Mouse (Mus musculus): ENCODE data around the gene Grid2. TPM values are rescaled to one million over a fixed set of nuclear protein-coding genes. Genes with fewer than 3 reads are reported as not detected.

Grid2 gene
- total RNA-seq, 2 experiments from 2014 or later, result 13.0 to 14.4 TPM

GRCm38 (mm10) chr6:64728499-64729198 is 1473.0 kb downstream of the Grid2 start, which contains the start of gene Atoh1:
Gene Atoh1, plus strand, starts transcription at chr6:64729125.
- no peak for DNase-seq (ENCODE audit: low spot score in 2 of 2)

- no peak for DNase-seq (ENCODE audit: low spot score in 2 of 2)
These were observed 1473.7 kb downstream of the Grid2 start for GRCm38 (mm10) chr6:64729231-64730011.

- DNase-seq (ENCODE audit: low spot score in 2 of 2), result no peak
These were observed 1474.4 kb downstream of the Grid2 start for GRCm38 (mm10) chr6:64730030-64730429.

- DNase-seq (ENCODE audit: low spot score in 2 of 2), result no peak
These were observed 1474.9 kb downstream of the Grid2 start for GRCm38 (mm10) chr6:64730506-64731020.

GRCm38 (mm10) chr6:64731126-64731525 is 1475.5 kb downstream of the Grid2 start:
- DNase-seq (ENCODE audit: low spot score in 2 of 2), result no peak

- no peak for DNase-seq (ENCODE audit: low spot score in 2 of 2)
These were observed 1476.1 kb downstream of the Grid2 start for GRCm38 (mm10) chr6:64731621-64732320.

GRCm38 (mm10) chr6:64733311-64733710 is 1477.6 kb downstream of the Grid2 start:
- DNase-seq (ENCODE audit: low spot score in 2 of 2), result no peak

- DNase-seq (ENCODE audit: low spot score in 2 of 2), result no peak
These were observed 1479.0 kb downstream of the Grid2 start for GRCm38 (mm10) chr6:64734441-64735320.

- DNase-seq (ENCODE audit: low spot score in 2 of 2), result no peak
These were observed 1480.6 kb downstream of the Grid2 start for GRCm38 (mm10) chr6:64736317-64736716.

GRCm38 (mm10) chr6:64742915-64743489 is 1487.3 kb downstream of the Grid2 start:
- DNase-seq (ENCODE audit: low spot score in 2 of 2), result no peak

Measured in layer of hippocampus, adult 18-20 months (tissue).